Mouse (Mus musculus): ENCODE measurements around the gene Rhobtb3.

GRCm38 (mm10) chr13:75877907-75878306 is 65.8 kb downstream of the Rhobtb3 start:
- no peak for TF ChIP-seq CTCF (IDR thresholded peaks at IDR 0.05; ENCODE audit: borderline replicate concordance, control insufficient read depth, extremely low read depth, insufficient read depth, low read length, poor library complexity)
- TF ChIP-seq POLR2A (IDR thresholded peaks at IDR 0.05; ENCODE audit: control insufficient read depth, extremely low read depth, insufficient read depth, low read length, poor library complexity) = no peak

Data from thymus, adult 2 months (tissue).